Mouse (Mus musculus): ENCODE measurements around the gene Zbtb1. TPM values are rescaled to one million over a fixed set of nuclear protein-coding genes. Genes with fewer than 3 reads are reported as not detected.

Zbtb1 gene
- polyA plus RNA-seq, 1 experiment, result 0.89 TPM

- no peak for TF ChIP-seq POLR2A (IDR thresholded peaks at IDR 0.05; ENCODE audit: low read depth, low read length)
- no peak for TF ChIP-seq CTCF (IDR thresholded peaks at IDR 0.05; ENCODE audit: extremely low read depth, insufficient read length, insufficient replicate concordance, low read depth, low read length)
- Histone ChIP-seq H3K36me3 (ENCODE audit: control insufficient read depth, insufficient read depth, low read length) (no peaks in the 10 kb centered on the region), H3K27ac (ENCODE audit: insufficient read depth, low read depth, low read length) (no peak overlapping the region), H3K27me3 (ENCODE audit: control insufficient read depth, insufficient read depth, low read length) (peaks cover 20% of the 10 kb centered on the region), H3K4me1 (ENCODE audit: control insufficient read depth, insufficient read depth, insufficient read length, low read length) (peaks cover 16% of the 10 kb centered on the region), H3K4me3 (ENCODE audit: low read depth, low read length) (peak overlapping the region; percentile 90)
- 10% methylated on average over 20 of the region's 20 CpGs for WGBS
Measured at GRCm38 (mm10) chr12:76404836-76405182, 34.7 kb downstream of the Zbtb1 start.

- WGBS, result 5% methylated on average over 64 of the region's 64 CpGs
- no peak overlapping the region for H3K27ac ChIP-seq (ENCODE audit: insufficient read depth, low read depth, low read length)
- H3K27me3 ChIP-seq (ENCODE audit: control insufficient read depth, insufficient read depth, low read length), result peaks cover 20% of the 10 kb centered on the region
- peaks cover 16% of the 10 kb centered on the region for H3K4me1 ChIP-seq (ENCODE audit: control insufficient read depth, insufficient read depth, insufficient read length, low read length)
- H3K4me3 ChIP-seq (ENCODE audit: low read depth, low read length), result peak overlapping the region; percentile 90
- no peaks in the 10 kb centered on the region for H3K36me3 ChIP-seq (ENCODE audit: control insufficient read depth, insufficient read depth, low read length)
- TF ChIP-seq CTCF (IDR thresholded peaks at IDR 0.05; ENCODE audit: extremely low read depth, insufficient read length, insufficient replicate concordance, low read depth, low read length), result no peak
- TF ChIP-seq POLR2A (IDR thresholded peaks at IDR 0.05; ENCODE audit: low read depth, low read length), result no peak
Measured at GRCm38 (mm10) chr12:76405183-76405970, 35.3 kb downstream of the Zbtb1 start.

- no peak overlapping the region for H3K27ac ChIP-seq (ENCODE audit: insufficient read depth, low read depth, low read length)
- H3K4me1 ChIP-seq (ENCODE audit: control insufficient read depth, insufficient read depth, insufficient read length, low read length), result peaks cover 16% of the 10 kb centered on the region
- peak overlapping the region; percentile 90 for H3K4me3 ChIP-seq (ENCODE audit: low read depth, low read length)
- H3K36me3 ChIP-seq (ENCODE audit: control insufficient read depth, insufficient read depth, low read length), result no peaks in the 10 kb centered on the region
- WGBS, result 6% methylated on average over 23 of the region's 23 CpGs
- TF ChIP-seq POLR2A (IDR thresholded peaks at IDR 0.05; ENCODE audit: low read depth, low read length), result no peak
- no peak for TF ChIP-seq CTCF (IDR thresholded peaks at IDR 0.05; ENCODE audit: extremely low read depth, insufficient read length, insufficient replicate concordance, low read depth, low read length)
- H3K27me3 ChIP-seq (ENCODE audit: control insufficient read depth, insufficient read depth, low read length), result peaks cover 20% of the 10 kb centered on the region
Measured at GRCm38 (mm10) chr12:76405971-76406370, 35.9 kb downstream of the Zbtb1 start.

- peaks cover 20% of the 10 kb centered on the region for H3K27me3 ChIP-seq (ENCODE audit: control insufficient read depth, insufficient read depth, low read length)
- H3K36me3 ChIP-seq (ENCODE audit: control insufficient read depth, insufficient read depth, low read length), result no peaks in the 10 kb centered on the region
- no peak overlapping the region for H3K4me3 ChIP-seq (ENCODE audit: low read depth, low read length)
- no peak overlapping the region for H3K27ac ChIP-seq (ENCODE audit: insufficient read depth, low read depth, low read length)
- H3K4me1 ChIP-seq (ENCODE audit: control insufficient read depth, insufficient read depth, insufficient read length, low read length), result peaks cover 16% of the 10 kb centered on the region
- 62% methylated on average over 1 of the region's 1 CpGs for WGBS
- TF ChIP-seq POLR2A (IDR thresholded peaks at IDR 0.05; ENCODE audit: low read depth, low read length) (no peak), CTCF (IDR thresholded peaks at IDR 0.05; ENCODE audit: extremely low read depth, insufficient read length, insufficient replicate concordance, low read depth, low read length) (no peak)
Measured at GRCm38 (mm10) chr12:76407184-76407583, 37.1 kb downstream of the Zbtb1 start.

- Histone ChIP-seq H3K27me3 (ENCODE audit: control insufficient read depth, insufficient read depth, low read length) (peaks cover 20% of the 10 kb centered on the region), H3K36me3 (ENCODE audit: control insufficient read depth, insufficient read depth, low read length) (no peaks in the 10 kb centered on the region), H3K4me3 (ENCODE audit: low read depth, low read length) (no peak overlapping the region), H3K4me1 (ENCODE audit: control insufficient read depth, insufficient read depth, insufficient read length, low read length) (peaks cover 16% of the 10 kb centered on the region), H3K27ac (ENCODE audit: insufficient read depth, low read depth, low read length) (no peak overlapping the region)
- TF ChIP-seq POLR2A (IDR thresholded peaks at IDR 0.05; ENCODE audit: low read depth, low read length) (no peak), CTCF (IDR thresholded peaks at IDR 0.05; ENCODE audit: extremely low read depth, insufficient read length, insufficient replicate concordance, low read depth, low read length) (no peak)
- WGBS, result 62% methylated on average over 4 of the region's 4 CpGs
Measured at GRCm38 (mm10) chr12:76409166-76409565, 39.1 kb downstream of the Zbtb1 start.

- no peak overlapping the region for H3K4me3 ChIP-seq (ENCODE audit: low read depth, low read length)
- H3K27ac ChIP-seq (ENCODE audit: insufficient read depth, low read depth, low read length), result no peak overlapping the region
- TF ChIP-seq CTCF (IDR thresholded peaks at IDR 0.05; ENCODE audit: extremely low read depth, insufficient read length, insufficient replicate concordance, low read depth, low read length), result no peak
- TF ChIP-seq POLR2A (IDR thresholded peaks at IDR 0.05; ENCODE audit: low read depth, low read length), result no peak
- peaks cover 3% of the 10 kb centered on the region for H3K4me1 ChIP-seq (ENCODE audit: control insufficient read depth, insufficient read depth, insufficient read length, low read length)
- H3K27me3 ChIP-seq (ENCODE audit: control insufficient read depth, insufficient read depth, low read length), result peaks cover 8% of the 10 kb centered on the region; the same call in 1 of the 2 replicates
- WGBS, result 52% methylated on average over 12 of the region's 12 CpGs
- H3K36me3 ChIP-seq (ENCODE audit: control insufficient read depth, insufficient read depth, low read length), result no peaks in the 10 kb centered on the region
Measured at GRCm38 (mm10) chr12:76415383-76416010, 45.4 kb downstream of the Zbtb1 start.

GRCm38 (mm10) chr12:76417433-76417854 lies 47.4 kb downstream of the Zbtb1 start, which contains the start of gene Ppp1r36:
Ppp1r36 (plus strand) TSS chr12:76417538.
- Histone ChIP-seq H3K27ac (ENCODE audit: insufficient read depth, low read depth, low read length) (no peak within 1 kb of the TSS), H3K36me3 (ENCODE audit: control insufficient read depth, insufficient read depth, low read length) (no peaks in the 10 kb centered on the region), H3K4me3 (ENCODE audit: low read depth, low read length) (peak within 1 kb of the TSS; percentile 40), H3K4me1 (ENCODE audit: control insufficient read depth, insufficient read depth, insufficient read length, low read length) (peaks cover 3% of the 10 kb centered on the region), H3K27me3 (ENCODE audit: control insufficient read depth, insufficient read depth, low read length) (peaks cover 8% of the 10 kb centered on the region; the same call in 1 of the 2 replicates)
- TF ChIP-seq CTCF (IDR thresholded peaks at IDR 0.05; ENCODE audit: extremely low read depth, insufficient read length, insufficient replicate concordance, low read depth, low read length) (no peak), POLR2A (IDR thresholded peaks at IDR 0.05; ENCODE audit: low read depth, low read length) (no peak)
- 3% methylated on average over 37 of the region's 37 CpGs for WGBS

Data from small intestine, adult 2 months (tissue).